Mouse (Mus musculus): ENCODE measurements around the gene AI413582.
A peak's percentile ranks its signal among the peaks of the same experiment; 100 is the strongest.

- TF ChIP-seq MAFK (IDR thresholded peaks at IDR 0.05; ENCODE audit: borderline replicate concordance, low read depth, low read length), result no peak
- TF ChIP-seq POLR2A (IDR thresholded peaks at IDR 0.05; ENCODE audit: control insufficient read depth in 1 of 2, insufficient read depth in 1 of 2, low read depth in 1 of 2, low read length in 2 of 2, poor library complexity in 1 of 2), result no peak
- TF ChIP-seq CTCF (IDR thresholded peaks at IDR 0.05 in 2 of 3, conservative IDR thresholded peaks at IDR 0.05 in 1 of 3; ENCODE audit: control insufficient read depth in 1 of 3, insufficient read depth in 1 of 3, low read depth in 2 of 3, low read length in 3 of 3, poor library complexity in 1 of 3, severe bottlenecking in 1 of 3), result peak in 2 of 3 experiments; percentile 21 to 35; a peak in 3 of 6 replicates
- TF ChIP-seq NRF1 (IDR thresholded peaks at IDR 0.05; ENCODE audit: insufficient read depth, low read depth, low read length, poor library complexity, severe bottlenecking), result no peak
- TF ChIP-seq HCFC1 (IDR thresholded peaks at IDR 0.05; ENCODE audit: low read depth, low read length), result no peak
- no peak for TF ChIP-seq MXI1 (IDR thresholded peaks at IDR 0.05; ENCODE audit: low read depth, low read length)
- no peak for TF ChIP-seq GATA1 (IDR thresholded peaks at IDR 0.05; ENCODE audit: low read depth, low read length)
- no peak for TF ChIP-seq ETS1 (IDR thresholded peaks at IDR 0.05; ENCODE audit: low read depth, low read length)
- no peak for TF ChIP-seq EP300 (IDR thresholded peaks at IDR 0.05; ENCODE audit: low read depth in 1 of 2, low read length in 2 of 2)
Observed at GRCm38 (mm10) chr17:27551393-27551940, 14.1 kb downstream of the AI413582 start.
